Mouse (Mus musculus): ENCODE measurements around the gene Nrxn2.

The Nrxn2 gene

GRCm38 (mm10) chr19:6553819-6554582, 135.5 kb downstream of the Nrxn2 start:
- Histone ChIP-seq H3K36me3 (ENCODE audit: insufficient read depth, low read length) (no peaks in the 10 kb centered on the region), H3K4me3 (replicated peaks; ENCODE audit: low read length) (no peak overlapping the region), H3K9me3 (ENCODE audit: low read length) (0 out of 2 replicates have a peak, but pooled peaks cover 3% of the 10 kb centered on the region), H3K4me1 (replicated peaks; ENCODE audit: low read depth, low read length) (peaks cover 6% of the 10 kb centered on the region; the same call in 1 of the 2 replicates), H3K27me3 (ENCODE audit: insufficient read depth, low read length) (0 out of 2 replicates have a peak, but pooled peaks cover 2% of the 10 kb centered on the region)
- TF ChIP-seq POU5F1 (IDR thresholded peaks at IDR 0.05; ENCODE audit: borderline replicate concordance, low read length): no peak
- TF ChIP-seq CTCF (conservative IDR thresholded peaks at IDR 0.05; ENCODE audit: low read length): no peak
- no peak for TF ChIP-seq NANOG (IDR thresholded peaks at IDR 0.05; ENCODE audit: borderline replicate concordance, low read length)

- no peaks in the 10 kb centered on the region for H3K4me1 ChIP-seq (replicated peaks; ENCODE audit: low read depth, low read length)
- TF ChIP-seq NANOG (IDR thresholded peaks at IDR 0.05; ENCODE audit: borderline replicate concordance, low read length): no peak
- TF ChIP-seq CTCF (conservative IDR thresholded peaks at IDR 0.05; ENCODE audit: low read length): no peak
- no peak for TF ChIP-seq POU5F1 (IDR thresholded peaks at IDR 0.05; ENCODE audit: borderline replicate concordance, low read length)
- H3K4me3 ChIP-seq (replicated peaks; ENCODE audit: low read length): no peak overlapping the region
- no peaks in the 10 kb centered on the region for H3K36me3 ChIP-seq (ENCODE audit: insufficient read depth, low read length)
- no peaks in the 10 kb centered on the region for H3K9me3 ChIP-seq (ENCODE audit: low read length)
- peaks cover 4% of the 10 kb centered on the region; the same call in 1 of the 2 replicates for H3K27me3 ChIP-seq (ENCODE audit: insufficient read depth, low read length)
Observed at GRCm38 (mm10) chr19:6559576-6559975, 141.0 kb downstream of the Nrxn2 start.

- TF ChIP-seq POU5F1 (IDR thresholded peaks at IDR 0.05; ENCODE audit: borderline replicate concordance, low read length) (no peak), NANOG (IDR thresholded peaks at IDR 0.05; ENCODE audit: borderline replicate concordance, low read length) (no peak), CTCF (conservative IDR thresholded peaks at IDR 0.05; ENCODE audit: low read length) (no peak)
- peaks cover 7% of the 10 kb centered on the region; the same call in 1 of the 2 replicates for H3K27me3 ChIP-seq (ENCODE audit: insufficient read depth, low read length)
Observed at GRCm38 (mm10) chr19:6560246-6560815, 141.8 kb downstream of the Nrxn2 start.

DNA sequence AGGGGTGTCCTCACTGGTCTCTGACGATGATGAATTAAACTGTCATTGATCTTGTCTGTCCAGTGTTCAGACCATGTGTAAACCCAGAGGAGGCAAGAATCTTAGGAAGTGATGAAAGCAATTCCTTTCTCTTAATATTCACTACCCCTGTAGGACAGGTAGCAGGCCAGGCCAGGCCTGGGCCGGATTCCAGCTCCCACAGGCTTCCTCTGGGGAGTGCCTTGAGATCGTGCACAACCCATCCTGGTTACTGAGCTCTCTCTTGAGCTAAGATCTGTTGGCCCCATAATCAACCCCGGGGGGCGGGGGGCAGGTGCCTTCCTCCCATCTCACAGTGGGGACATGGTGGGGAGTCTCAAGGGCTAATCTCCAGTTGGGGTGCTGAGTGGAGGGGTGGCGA, 146.6 kb downstream of the Nrxn2 start:
- Histone ChIP-seq H3K36me3 (ENCODE audit: insufficient read depth, low read length) (no peaks in the 10 kb centered on the region), H3K4me3 (replicated peaks; ENCODE audit: low read length) (no peak overlapping the region), H3K9me3 (ENCODE audit: low read length) (no peaks in the 10 kb centered on the region), H3K27me3 (ENCODE audit: insufficient read depth, low read length) (peaks cover 23% of the 10 kb centered on the region), H3K4me1 (replicated peaks; ENCODE audit: low read depth, low read length) (peaks cover 18% of the 10 kb centered on the region)
- TF ChIP-seq NANOG (IDR thresholded peaks at IDR 0.05; ENCODE audit: borderline replicate concordance, low read length): no peak
- no peak for TF ChIP-seq CTCF (conservative IDR thresholded peaks at IDR 0.05; ENCODE audit: low read length)
- TF ChIP-seq POU5F1 (IDR thresholded peaks at IDR 0.05; ENCODE audit: borderline replicate concordance, low read length): no peak

More at GRCm38 (mm10) chr19:6560246-6560815, 141.8 kb downstream of the Nrxn2 start:
- no peaks in the 10 kb centered on the region for H3K9me3 ChIP-seq (ENCODE audit: low read length)
- no peaks in the 10 kb centered on the region for H3K4me1 ChIP-seq (replicated peaks; ENCODE audit: low read depth, low read length)
- no peak overlapping the region for H3K4me3 ChIP-seq (replicated peaks; ENCODE audit: low read length)
- no peaks in the 10 kb centered on the region for H3K36me3 ChIP-seq (ENCODE audit: insufficient read depth, low read length)

- Histone ChIP-seq H3K4me1 (replicated peaks; ENCODE audit: low read depth, low read length) (peaks cover 21% of the 10 kb centered on the region), H3K9me3 (ENCODE audit: low read length) (no peaks in the 10 kb centered on the region), H3K27me3 (ENCODE audit: insufficient read depth, low read length) (peaks cover 36% of the 10 kb centered on the region), H3K4me3 (replicated peaks; ENCODE audit: low read length) (no peak overlapping the region), H3K36me3 (ENCODE audit: insufficient read depth, low read length) (no peaks in the 10 kb centered on the region)
- TF ChIP-seq NANOG (IDR thresholded peaks at IDR 0.05; ENCODE audit: borderline replicate concordance, low read length): no peak
- no peak for TF ChIP-seq CTCF (conservative IDR thresholded peaks at IDR 0.05; ENCODE audit: low read length)
- TF ChIP-seq POU5F1 (IDR thresholded peaks at IDR 0.05; ENCODE audit: borderline replicate concordance, low read length): no peak
Observed at GRCm38 (mm10) chr19:6566450-6566849, 147.9 kb downstream of the Nrxn2 start.

GRCm38 (mm10) chr19:6569021-6569420, 150.5 kb downstream of the Nrxn2 start:
- TF ChIP-seq POU5F1 (IDR thresholded peaks at IDR 0.05; ENCODE audit: borderline replicate concordance, low read length) (no peak), NANOG (IDR thresholded peaks at IDR 0.05; ENCODE audit: borderline replicate concordance, low read length) (no peak), CTCF (conservative IDR thresholded peaks at IDR 0.05; ENCODE audit: low read length) (no peak)
- 0 out of 2 replicates have a peak overlapping the region, but pooled peaks have one; percentile 10 for H3K4me3 ChIP-seq (replicated peaks; ENCODE audit: low read length)
- H3K9me3 ChIP-seq (ENCODE audit: low read length): no peaks in the 10 kb centered on the region
- H3K27me3 ChIP-seq (ENCODE audit: insufficient read depth, low read length): peaks cover 58% of the 10 kb centered on the region
- no peaks in the 10 kb centered on the region for H3K36me3 ChIP-seq (ENCODE audit: insufficient read depth, low read length)
- peaks cover 26% of the 10 kb centered on the region for H3K4me1 ChIP-seq (replicated peaks; ENCODE audit: low read depth, low read length)

DNA sequence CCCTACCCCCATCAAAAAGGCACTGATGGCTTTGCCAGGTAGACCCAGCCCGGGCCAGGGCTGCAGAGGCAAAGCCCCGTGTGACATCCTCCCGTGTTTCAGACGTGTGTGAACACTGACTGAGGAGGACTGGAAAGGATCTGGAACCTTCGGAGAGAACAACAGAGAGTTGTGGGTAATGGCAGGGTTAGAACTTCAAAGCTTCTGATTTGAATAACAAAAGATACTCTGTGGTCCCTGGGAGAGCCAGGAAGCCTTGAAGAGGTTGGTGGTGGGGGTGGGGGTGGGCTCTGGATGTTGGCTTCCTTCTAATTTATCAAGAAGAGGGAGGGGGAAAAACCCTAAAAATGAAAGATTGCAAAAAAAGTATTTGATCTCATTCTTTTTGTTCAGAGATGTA, 151.0 kb downstream of the Nrxn2 start:
- 0 out of 2 replicates have a peak overlapping the region, but pooled peaks have one; percentile 10 for H3K4me3 ChIP-seq (replicated peaks; ENCODE audit: low read length)
- no peak for TF ChIP-seq NANOG (IDR thresholded peaks at IDR 0.05; ENCODE audit: borderline replicate concordance, low read length)
- TF ChIP-seq POU5F1 (IDR thresholded peaks at IDR 0.05; ENCODE audit: borderline replicate concordance, low read length): 0 out of 2 replicates have a peak, but pooled peaks have one; percentile 35
- H3K27me3 ChIP-seq (ENCODE audit: insufficient read depth, low read length): peaks cover 61% of the 10 kb centered on the region
- no peaks in the 10 kb centered on the region for H3K36me3 ChIP-seq (ENCODE audit: insufficient read depth, low read length)
- peaks cover 26% of the 10 kb centered on the region for H3K4me1 ChIP-seq (replicated peaks; ENCODE audit: low read depth, low read length)
- no peaks in the 10 kb centered on the region for H3K9me3 ChIP-seq (ENCODE audit: low read length)

DNA sequence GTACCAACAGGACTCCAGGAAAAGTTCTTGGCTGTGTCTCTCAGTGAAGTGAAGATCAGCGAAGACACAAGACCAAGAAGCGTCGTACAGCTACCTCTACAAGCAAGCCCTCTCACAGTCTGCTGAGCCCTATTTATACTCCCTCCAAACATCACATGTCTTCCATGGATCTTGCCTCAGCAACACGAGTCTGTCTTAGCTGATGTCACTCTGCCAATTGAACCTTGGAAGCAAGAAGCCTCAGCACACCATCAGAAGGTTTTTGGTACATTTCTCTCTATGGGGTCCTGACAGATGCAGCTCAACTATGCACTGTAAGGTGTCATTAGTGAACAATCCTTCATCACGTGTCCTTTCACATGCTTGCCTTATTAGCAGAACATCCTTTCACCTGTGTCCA, 152.9 kb downstream of the Nrxn2 start:
- Histone ChIP-seq H3K27me3 (ENCODE audit: insufficient read depth, low read length) (peaks cover 73% of the 10 kb centered on the region), H3K36me3 (ENCODE audit: insufficient read depth, low read length) (no peaks in the 10 kb centered on the region), H3K9me3 (ENCODE audit: low read length) (no peaks in the 10 kb centered on the region), H3K4me1 (replicated peaks; ENCODE audit: low read depth, low read length) (peaks cover 30% of the 10 kb centered on the region), H3K4me3 (replicated peaks; ENCODE audit: low read length) (no peak overlapping the region)
- TF ChIP-seq NANOG (IDR thresholded peaks at IDR 0.05; ENCODE audit: borderline replicate concordance, low read length): no peak
- TF ChIP-seq CTCF (conservative IDR thresholded peaks at IDR 0.05; ENCODE audit: low read length): no peak
- TF ChIP-seq POU5F1 (IDR thresholded peaks at IDR 0.05; ENCODE audit: borderline replicate concordance, low read length): no peak

Measured in E14TG2a.4 (cell line).